Mouse (Mus musculus): Measurements from ENCODE around the gene Bdh2. TPM values are rescaled to one million over a fixed set of nuclear protein-coding genes. Genes with fewer than 3 reads are reported as not detected.

The Bdh2 gene
- total RNA-seq, 1 experiment from 2014 or later, result not detected

GRCm38 (mm10) chr3:135290249-135290894 lies 9.4 kb downstream of the Bdh2 start:
- no peak for ATAC-seq (replicated peaks; ENCODE audit: insufficient number of reproducible peaks, low FRiP score, low TSS enrichment, poor library complexity, severe bottlenecking)

DNA sequence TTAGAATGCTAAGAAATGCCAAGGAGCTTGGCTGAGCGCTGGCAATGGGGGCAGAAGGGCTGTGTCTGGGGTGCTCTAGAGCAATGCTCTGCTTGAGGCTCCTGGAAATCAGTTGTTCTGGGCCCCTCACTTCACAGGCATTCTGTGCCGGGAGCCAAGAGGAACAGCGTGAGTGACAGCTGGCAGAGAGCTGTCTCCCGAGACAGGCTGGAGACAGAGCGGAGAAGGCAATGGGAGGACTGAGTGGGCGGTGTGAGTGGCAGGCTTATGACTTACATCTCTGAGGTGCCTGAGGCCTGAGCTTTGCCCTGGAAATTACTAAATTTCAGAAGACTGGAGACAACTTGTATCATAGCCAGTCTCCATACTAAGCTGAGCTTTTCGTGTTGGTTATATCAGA lies 12.7 kb downstream of the Bdh2 start:
- ATAC-seq (replicated peaks; ENCODE audit: insufficient number of reproducible peaks, low FRiP score, low TSS enrichment, poor library complexity, severe bottlenecking), result no peak

DNA sequence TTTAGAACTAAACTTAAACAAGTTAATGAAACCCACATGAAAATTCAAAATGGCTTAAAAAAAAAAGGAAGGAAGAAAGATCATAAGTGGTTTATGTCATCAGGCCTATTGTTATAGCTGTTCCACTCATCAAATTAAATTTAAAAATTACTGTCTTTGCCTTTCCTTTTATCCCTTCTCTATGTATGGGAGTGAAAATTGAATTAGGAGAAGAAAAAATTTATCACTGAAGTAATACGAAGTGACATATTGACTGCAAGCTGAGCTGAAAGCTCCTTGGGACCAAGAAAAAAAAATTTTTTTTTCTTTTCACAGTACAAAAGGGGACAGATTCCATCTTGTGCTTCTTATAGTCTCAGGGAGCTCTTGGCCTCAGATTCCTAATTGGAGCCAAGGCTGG lies 14.5 kb downstream of the Bdh2 start:
- no peak for ATAC-seq (replicated peaks; ENCODE audit: insufficient number of reproducible peaks, low FRiP score, low TSS enrichment, poor library complexity, severe bottlenecking)

DNA sequence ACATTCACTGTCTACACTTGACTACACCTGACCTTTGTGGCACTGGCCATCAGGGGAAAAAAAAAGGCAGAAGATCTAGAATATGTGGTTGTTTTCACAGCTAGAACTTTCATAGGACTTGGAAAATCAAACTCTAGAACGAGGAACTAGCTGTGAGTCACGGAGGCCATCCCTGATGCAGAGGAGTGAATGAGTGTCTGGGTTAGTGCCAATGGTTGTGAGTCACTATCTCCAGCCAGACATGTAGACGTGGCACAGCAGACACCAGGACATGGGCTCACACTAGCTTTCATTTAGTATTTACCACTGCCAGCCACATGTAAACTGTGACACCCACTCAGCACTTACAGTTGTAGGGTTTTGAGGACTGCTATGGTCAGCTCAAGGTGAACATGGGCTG lies 17.5 kb downstream of the Bdh2 start:
- no peak for ATAC-seq (replicated peaks; ENCODE audit: insufficient number of reproducible peaks, low FRiP score, low TSS enrichment, poor library complexity, severe bottlenecking)

- ATAC-seq (replicated peaks; ENCODE audit: insufficient number of reproducible peaks, low FRiP score, low TSS enrichment, poor library complexity, severe bottlenecking), result no peak
Observed at GRCm38 (mm10) chr3:135300081-135300480, 19.1 kb downstream of the Bdh2 start.

DNA sequence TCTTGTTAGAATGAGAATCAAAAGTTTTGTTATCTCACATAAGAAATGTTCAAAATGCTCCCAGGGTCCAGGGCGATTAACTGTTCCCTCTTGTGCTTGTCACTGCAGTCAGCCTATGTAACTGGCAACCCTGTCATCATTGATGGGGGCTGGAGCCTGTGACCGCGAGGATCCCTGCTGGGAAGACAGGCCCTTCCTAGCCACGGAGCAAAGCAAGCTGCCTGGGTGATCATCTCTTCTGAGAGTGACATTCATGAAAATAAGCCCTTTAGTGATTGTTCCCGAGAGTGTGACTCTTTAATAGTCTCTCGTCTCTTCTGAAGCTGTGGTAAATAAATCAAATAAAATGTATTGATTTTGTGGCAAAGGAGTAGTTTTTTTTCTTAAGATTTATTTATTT lies 23.0 kb downstream of the Bdh2 start:
- no peak for ATAC-seq (replicated peaks; ENCODE audit: insufficient number of reproducible peaks, low FRiP score, low TSS enrichment, poor library complexity, severe bottlenecking)

GRCm38 (mm10) chr3:135304566-135304965 lies 23.5 kb downstream of the Bdh2 start:
- no peak for ATAC-seq (replicated peaks; ENCODE audit: insufficient number of reproducible peaks, low FRiP score, low TSS enrichment, poor library complexity, severe bottlenecking)

GRCm38 (mm10) chr3:135307411-135308259 lies 26.6 kb downstream of the Bdh2 start, which contains the start of gene Slc9b2:
Gene Slc9b2, plus strand, starts transcription at chr3:135307700.
- ATAC-seq (replicated peaks; ENCODE audit: insufficient number of reproducible peaks, low FRiP score, low TSS enrichment, poor library complexity, severe bottlenecking), result no peak

DNA sequence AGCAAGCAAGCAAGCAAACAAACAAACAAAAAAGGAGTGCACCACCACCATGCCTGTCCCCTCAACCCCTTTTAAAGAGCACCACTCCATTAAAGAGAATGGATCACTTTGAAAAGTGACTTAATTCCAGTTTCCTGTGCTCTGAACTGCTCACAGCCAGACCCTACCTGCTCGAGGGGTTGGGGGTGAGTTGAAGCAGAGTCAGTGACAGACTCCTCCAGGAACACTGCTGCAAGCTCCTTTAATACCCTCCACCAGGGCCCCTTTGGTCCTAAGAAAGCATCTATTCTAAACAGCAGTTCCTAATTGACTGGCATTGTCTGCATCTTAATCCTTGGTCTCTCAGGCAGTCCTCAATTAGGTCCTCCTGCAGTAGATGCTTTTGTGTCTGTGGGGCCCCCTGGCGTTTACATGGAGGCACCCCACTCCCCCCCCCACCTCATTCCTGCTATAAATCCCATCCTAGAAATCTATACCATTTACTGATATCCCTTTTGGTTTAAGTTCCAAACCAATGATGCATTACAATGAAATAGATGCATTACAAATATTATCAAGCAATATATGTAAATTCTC lies 32.0 kb downstream of the Bdh2 start:
- no peak for ATAC-seq (replicated peaks; ENCODE audit: insufficient number of reproducible peaks, low FRiP score, low TSS enrichment, poor library complexity, severe bottlenecking)

- no peak for ATAC-seq (replicated peaks; ENCODE audit: insufficient number of reproducible peaks, low FRiP score, low TSS enrichment, poor library complexity, severe bottlenecking)
Observed at GRCm38 (mm10) chr3:135313727-135314126, 32.7 kb downstream of the Bdh2 start.

- no peak for ATAC-seq (replicated peaks; ENCODE audit: insufficient number of reproducible peaks, low FRiP score, low TSS enrichment, poor library complexity, severe bottlenecking)
Observed at GRCm38 (mm10) chr3:135314811-135315210, 33.8 kb downstream of the Bdh2 start.

GRCm38 (mm10) chr3:135315720-135316425 lies 34.9 kb downstream of the Bdh2 start:
- no peak for ATAC-seq (replicated peaks; ENCODE audit: insufficient number of reproducible peaks, low FRiP score, low TSS enrichment, poor library complexity, severe bottlenecking)

- no peak for ATAC-seq (replicated peaks; ENCODE audit: insufficient number of reproducible peaks, low FRiP score, low TSS enrichment, poor library complexity, severe bottlenecking)
Observed at GRCm38 (mm10) chr3:135318331-135318730, 37.3 kb downstream of the Bdh2 start.

DNA sequence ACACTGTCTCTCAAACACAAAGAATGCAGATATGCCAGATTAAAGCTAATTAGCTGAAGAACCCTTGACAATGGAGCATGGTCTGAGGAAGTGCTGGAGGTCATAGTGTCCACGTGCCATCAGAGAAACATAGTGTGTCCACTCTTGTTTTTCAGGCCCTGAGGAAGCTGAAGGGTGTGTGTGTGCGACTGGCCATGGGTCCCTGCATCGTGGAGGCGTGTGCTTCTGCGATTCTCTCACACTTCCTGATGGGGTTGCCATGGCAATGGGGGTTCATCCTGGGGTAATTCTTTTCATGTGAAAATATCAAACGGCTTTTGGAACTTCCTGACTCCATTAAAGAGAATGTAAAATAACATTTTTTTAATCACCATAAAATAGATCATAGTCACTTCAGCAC lies 43.3 kb downstream of the Bdh2 start:
- no peak for ATAC-seq (replicated peaks; ENCODE audit: insufficient number of reproducible peaks, low FRiP score, low TSS enrichment, poor library complexity, severe bottlenecking)

- no peak for ATAC-seq (replicated peaks; ENCODE audit: insufficient number of reproducible peaks, low FRiP score, low TSS enrichment, poor library complexity, severe bottlenecking)
Observed at GRCm38 (mm10) chr3:135327176-135327575, 46.2 kb downstream of the Bdh2 start.

DNA sequence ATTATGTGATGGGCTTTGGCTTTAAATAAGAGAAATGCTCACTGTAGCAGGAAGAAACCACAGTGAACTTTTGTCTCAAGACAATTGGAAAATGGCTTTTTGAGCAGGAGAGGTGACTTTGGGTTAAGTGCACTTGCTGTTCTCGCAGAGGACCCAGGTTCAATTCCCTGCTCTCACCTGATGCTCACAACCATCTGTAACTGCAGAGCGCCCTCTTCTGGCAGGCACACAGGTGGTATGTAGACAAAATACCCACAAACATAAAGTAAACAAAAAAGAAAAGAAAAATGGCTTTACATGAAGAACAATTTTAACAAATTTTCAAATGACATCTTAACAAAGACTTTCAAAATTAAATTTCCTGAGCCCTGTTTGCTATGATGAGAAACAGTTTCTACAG lies 46.6 kb downstream of the Bdh2 start:
- ATAC-seq (replicated peaks; ENCODE audit: insufficient number of reproducible peaks, low FRiP score, low TSS enrichment, poor library complexity, severe bottlenecking), result no peak

DNA sequence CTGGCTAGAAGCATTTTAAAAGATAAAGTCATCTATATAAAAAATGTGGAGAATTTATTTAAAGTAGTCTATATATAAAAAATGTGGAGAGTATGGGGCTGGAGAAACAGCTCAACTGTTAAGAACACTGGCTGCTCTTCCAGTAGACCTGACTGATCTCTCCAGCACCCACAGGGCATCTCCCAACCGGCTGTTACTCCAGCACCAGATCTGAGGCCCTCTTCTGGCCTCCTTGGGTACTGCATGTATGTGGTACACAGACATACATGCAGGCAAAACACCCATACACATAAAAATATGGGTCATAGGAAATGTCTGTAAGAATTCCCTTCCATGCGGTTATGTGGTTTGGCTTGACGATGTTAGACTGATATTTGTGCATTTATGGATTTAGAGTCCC lies 47.5 kb downstream of the Bdh2 start:
- no peak for ATAC-seq (replicated peaks; ENCODE audit: insufficient number of reproducible peaks, low FRiP score, low TSS enrichment, poor library complexity, severe bottlenecking)

GRCm38 (mm10) chr3:135332691-135333090 lies 51.7 kb downstream of the Bdh2 start:
- no peak for ATAC-seq (replicated peaks; ENCODE audit: insufficient number of reproducible peaks, low FRiP score, low TSS enrichment, poor library complexity, severe bottlenecking)

- ATAC-seq (replicated peaks; ENCODE audit: insufficient number of reproducible peaks, low FRiP score, low TSS enrichment, poor library complexity, severe bottlenecking), result no peak
Observed at GRCm38 (mm10) chr3:135333763-135334162, 52.7 kb downstream of the Bdh2 start.
